Mouse (Mus musculus) intestine, postnatal 0 days (tissue): Measurements from ENCODE around the gene B9d2. TPM values are rescaled to one million over a fixed set of nuclear protein-coding genes. Genes with fewer than 3 reads are reported as not detected.

Experiments used
- ATAC-seq: fragments of 200-750 bp; cut with Nextera tagmentation; 2 replicates; pipeline ENCODE4 v1.8.0; 2017; ENCODE audit warnings: mild to moderate bottlenecking, moderate TSS enrichment, moderate library complexity
- H3K27ac ChIP-seq: fragments of 300-500 bp; sonication (generic); 2 replicates; pipeline ENCODE4 v1.5.1; 2014; ENCODE audit warnings: mild to moderate bottlenecking, low read depth, low read length, moderate library complexity
- H3K27me3 ChIP-seq: fragments of 300-500 bp; sonication (generic); replicated peaks from 2 replicates; pipeline ENCODE4 v1.6.1; 2014; ENCODE audit warnings: low read length, mixed read lengths; ENCODE audit not compliant: control insufficient read depth, insufficient read depth
- H3K36me3 ChIP-seq: fragments of 300-500 bp; sonication (generic); 2 replicates; pipeline ENCODE4 v1.6.1; 2014; ENCODE audit warnings: mild to moderate bottlenecking, moderate library complexity; ENCODE audit not compliant: control insufficient read depth, insufficient read depth
- H3K4me1 ChIP-seq: fragments of 300-500 bp; sonication (generic); replicated peaks from 2 replicates; pipeline ENCODE4 v1.6.1; 2014; ENCODE audit warnings: antibody characterized with exemption, low read length, mixed read lengths; ENCODE audit not compliant: control insufficient read depth, insufficient read depth
- H3K4me2 ChIP-seq: fragments of 300-500 bp; sonication (generic); replicated peaks from 2 replicates; pipeline ENCODE4 v1.6.1; 2014; ENCODE audit warnings: low read depth, mild to moderate bottlenecking, moderate library complexity
- H3K4me3 ChIP-seq: fragments of 300-500 bp; sonication (generic); 2 replicates; pipeline ENCODE4 v1.5.1; 2014; ENCODE audit warnings: low read depth, low read length
- H3K9ac ChIP-seq: fragments of 300-500 bp; sonication (generic); 2 replicates; pipeline ENCODE4 v1.6.1; 2014; ENCODE audit warnings: mild to moderate bottlenecking, low read depth, low read length
- H3K9me3 ChIP-seq: fragments of 300-500 bp; sonication (generic); 2 replicates; pipeline ENCODE4 v1.6.1; 2016; ENCODE audit warnings: mixed run types; ENCODE audit not compliant: control insufficient read depth
- CTCF ChIP-seq: sonication (generic); IDR thresholded peaks from 2 replicates; pipeline ENCODE4 v1.5.1; 2016; ENCODE audit warnings: low read depth, mild to moderate bottlenecking, control low read depth, antibody characterized with exemption, moderate library complexity
- whole genome bisulfite sequencing: fragments of 180-500 bp; shearing (Covaris S2); extraction: QIAGEN DNeasy Blood & Tissue Kit; methylation state at CpG from one replicate; pipeline ENCODE4 v1.1.7; 2014; 5-methylcytosine and 5-hydroxymethylcytosine counted together
- polyA plus RNA-seq: library from polyadenylated mRNA; unstranded; fragments of >200 nt; fragmentation: Nextera tagmentation; extraction: Ambion mirVana; gene quantifications from 2 replicates; pipeline ENCODE4 v1.2.1, GENCODE M21; 2015

B9d2 gene
- polyA plus RNA-seq, 1 experiment from 2014 or later = 12.4 TPM

GRCm38 (mm10) chr7:25725886-25726285 lies 45.3 kb downstream of the B9d2 start:
- no peak overlapping the region for H3K9ac ChIP-seq
- H3K27me3 ChIP-seq = no peaks in the 10 kb centered on the region
- 79% methylated on average over 19 of the region's 19 CpGs for WGBS
- no peak for TF ChIP-seq CTCF
- ATAC-seq = no peak
- H3K4me2 ChIP-seq = no peak overlapping the region
- peak overlapping the region; percentile 21; the same call in 1 of the 2 replicates for H3K27ac ChIP-seq
- H3K4me1 ChIP-seq = no peaks in the 10 kb centered on the region
- H3K4me3 ChIP-seq = no peak overlapping the region
- no peaks in the 10 kb centered on the region for H3K9me3 ChIP-seq
- peaks cover 89% of the 10 kb centered on the region for H3K36me3 ChIP-seq

- no peak overlapping the region for H3K9ac ChIP-seq
- ATAC-seq = no peak
- no peak overlapping the region for H3K4me3 ChIP-seq
- TF ChIP-seq CTCF = no peak
- no peaks in the 10 kb centered on the region for H3K27me3 ChIP-seq
- H3K36me3 ChIP-seq = peaks cover 92% of the 10 kb centered on the region
- H3K9me3 ChIP-seq = no peaks in the 10 kb centered on the region
- 86% methylated on average over 5 of the region's 5 CpGs for WGBS
- H3K27ac ChIP-seq = no peak overlapping the region
- H3K4me1 ChIP-seq = no peaks in the 10 kb centered on the region
- no peak overlapping the region for H3K4me2 ChIP-seq
These were observed 47.2 kb downstream of the B9d2 start for GRCm38 (mm10) chr7:25727800-25728199.

GRCm38 (mm10) chr7:25729396-25729795 lies 48.8 kb downstream of the B9d2 start:
- no peak overlapping the region for H3K27ac ChIP-seq

GRCm38 (mm10) chr7:25729862-25730261 lies 49.3 kb downstream of the B9d2 start:
- no peak overlapping the region for H3K4me2 ChIP-seq
- H3K4me3 ChIP-seq = no peak overlapping the region
- ATAC-seq = no peak
- WGBS = 81% methylated on average over 2 of the region's 2 CpGs
- H3K9me3 ChIP-seq = no peaks in the 10 kb centered on the region
- H3K27ac ChIP-seq = no peak overlapping the region
- no peak for TF ChIP-seq CTCF
- no peaks in the 10 kb centered on the region for H3K27me3 ChIP-seq
- peaks cover 97% of the 10 kb centered on the region for H3K36me3 ChIP-seq
- H3K9ac ChIP-seq = no peak overlapping the region
- H3K4me1 ChIP-seq = no peaks in the 10 kb centered on the region

More at GRCm38 (mm10) chr7:25729396-25729795, 48.8 kb downstream of the B9d2 start:
- H3K9me3 ChIP-seq = no peaks in the 10 kb centered on the region
- H3K4me1 ChIP-seq = no peaks in the 10 kb centered on the region
- H3K4me2 ChIP-seq = no peak overlapping the region
- peaks cover 97% of the 10 kb centered on the region for H3K36me3 ChIP-seq
- WGBS = 60% methylated on average over 2 of the region's 2 CpGs
- no peak for ATAC-seq
- no peak for TF ChIP-seq CTCF
- no peak overlapping the region for H3K4me3 ChIP-seq
- no peak overlapping the region for H3K9ac ChIP-seq
- H3K27me3 ChIP-seq = no peaks in the 10 kb centered on the region

- Histone ChIP-seq H3K36me3 (peaks cover 97% of the 10 kb centered on the region), H3K4me2 (no peak overlapping the region), H3K9me3 (no peaks in the 10 kb centered on the region), H3K4me3 (no peak overlapping the region), H3K4me1 (no peaks in the 10 kb centered on the region), H3K27ac (peak overlapping the region; percentile 21; the same call in 1 of the 2 replicates), H3K27me3 (no peaks in the 10 kb centered on the region), H3K9ac (no peak overlapping the region)
- no peak for ATAC-seq
- no peak for TF ChIP-seq CTCF
- WGBS = 93% methylated on average over 8 of the region's 8 CpGs
These were observed 50.9 kb downstream of the B9d2 start for GRCm38 (mm10) chr7:25731294-25732055.

- WGBS = 40% methylated on average over 4 of the region's 4 CpGs
- ATAC-seq = no peak
These were observed 54.4 kb downstream of the B9d2 start for GRCm38 (mm10) chr7:25734991-25735390.

More at GRCm38 (mm10) chr7:25734991-25735390, 54.4 kb downstream of the B9d2 start:
- H3K27me3 ChIP-seq = no peaks in the 10 kb centered on the region
- no peak overlapping the region for H3K4me3 ChIP-seq
- TF ChIP-seq CTCF = no peak
- no peaks in the 10 kb centered on the region for H3K9me3 ChIP-seq
- peaks cover 94% of the 10 kb centered on the region for H3K36me3 ChIP-seq
- H3K27ac ChIP-seq = no peak overlapping the region
- no peak overlapping the region for H3K9ac ChIP-seq
- H3K4me2 ChIP-seq = no peak overlapping the region
- H3K4me1 ChIP-seq = no peaks in the 10 kb centered on the region

Other genes starting within 250 kb of the B9d2 start
- gene Ceacam1, start 203.2 kb upstream of the B9d2 start, polyA plus RNA-seq = 59.1 and 92.6 TPM in 2 replicates
- 0.20 and 0.37 TPM in 2 replicates for gene Ceacam2, start 140.9 kb upstream of the B9d2 start, polyA plus RNA-seq
- 117 and 135 TPM in 2 replicates for gene Erich4, start 64.9 kb upstream of the B9d2 start, polyA plus RNA-seq
- 29.0 and 32.6 TPM in 2 replicates for gene Dmac2, start 61.4 kb upstream of the B9d2 start, polyA plus RNA-seq
- gene B3gnt8, start 54.1 kb upstream of the B9d2 start, polyA plus RNA-seq = 3.4 and 3.5 TPM in 2 replicates
- gene Bckdha, start 21.8 kb upstream of the B9d2 start, polyA plus RNA-seq = 39.8 and 44.3 TPM in 2 replicates
- 50.4 and 52.7 TPM in 2 replicates for gene Exosc5, start 21.6 kb upstream of the B9d2 start, polyA plus RNA-seq
- 0.61 and 1.3 TPM in 2 replicates for gene Tmem91, start 5.6 kb upstream of the B9d2 start, polyA plus RNA-seq
- 1.7 and 2.2 TPM in 2 replicates for gene Tgfb1, start 6.2 kb downstream of the B9d2 start, polyA plus RNA-seq
- gene Ccdc97, start 38.3 kb downstream of the B9d2 start, polyA plus RNA-seq = 15.9 and 16.5 TPM in 2 replicates
- 32.1 TPM in 2 replicates for gene Hnrnpul1, start 74.0 kb downstream of the B9d2 start, polyA plus RNA-seq
- 52.1 and 58.8 TPM in 2 replicates for gene Axl, start 107.9 kb downstream of the B9d2 start, polyA plus RNA-seq
- gene Cyp2s1, start 136.1 kb downstream of the B9d2 start, polyA plus RNA-seq = 9.7 and 11.6 TPM in 2 replicates
- 0.13 and 0.29 TPM in 2 replicates for gene Cyp2b10, start 216.8 kb downstream of the B9d2 start, polyA plus RNA-seq